Mouse (Mus musculus): ENCODE data around the gene Dmrtc2. TPM values are rescaled to one million over a fixed set of nuclear protein-coding genes. Genes with fewer than 3 reads are reported as not detected.
"Not testable (repeated sequence)": the region's sequence is repeated elsewhere in the genome, so short reads cannot be mapped to it uniquely, and the experiment has no call there.

The Dmrtc2 gene
- total RNA-seq (2021) = not detected

DNA sequence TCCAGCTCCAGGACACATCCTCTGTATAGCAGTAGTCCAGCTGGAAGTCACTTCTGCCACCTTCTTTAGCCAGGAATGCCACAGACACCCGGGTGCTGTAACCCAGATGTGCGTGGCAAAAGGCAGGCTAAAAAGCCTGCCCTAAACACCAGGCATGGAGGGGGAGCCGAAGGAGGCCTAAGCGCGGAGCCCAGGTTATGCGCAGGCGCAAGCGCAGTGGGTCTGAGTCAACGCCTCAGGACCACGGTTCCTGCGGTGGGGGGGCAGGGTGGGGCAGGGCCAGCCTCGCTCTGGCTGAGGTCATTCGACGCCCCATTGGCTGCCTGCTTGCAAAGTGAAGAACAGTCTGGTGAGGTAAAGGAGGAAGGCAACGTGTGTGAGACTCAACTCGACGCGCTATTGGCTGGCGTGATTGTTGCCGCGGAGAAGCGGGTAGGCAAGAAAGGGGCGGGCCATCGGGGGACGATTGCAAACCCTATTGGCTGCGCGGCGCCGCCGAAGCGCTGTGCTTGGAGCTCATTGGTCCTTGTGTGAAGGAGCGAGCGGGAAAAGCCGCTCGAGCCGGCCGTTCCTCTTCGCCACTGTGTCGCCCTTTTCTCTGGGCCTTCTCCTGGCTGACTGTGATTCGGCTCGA lies at the start of gene Dmrtc2, which contains the start of gene Lypd4:
Dmrtc2 (plus strand) TSS at position 526 of the 634 bp plus-strand sequence.
Lypd4 (minus strand) TSS at position 410 of the 634 bp plus-strand sequence.
- intact Hi-C loops (cut with DNase I) = no loop called here
- no peak for DNase-seq (ENCODE audit: low spot score in 2 of 2)

DNA sequence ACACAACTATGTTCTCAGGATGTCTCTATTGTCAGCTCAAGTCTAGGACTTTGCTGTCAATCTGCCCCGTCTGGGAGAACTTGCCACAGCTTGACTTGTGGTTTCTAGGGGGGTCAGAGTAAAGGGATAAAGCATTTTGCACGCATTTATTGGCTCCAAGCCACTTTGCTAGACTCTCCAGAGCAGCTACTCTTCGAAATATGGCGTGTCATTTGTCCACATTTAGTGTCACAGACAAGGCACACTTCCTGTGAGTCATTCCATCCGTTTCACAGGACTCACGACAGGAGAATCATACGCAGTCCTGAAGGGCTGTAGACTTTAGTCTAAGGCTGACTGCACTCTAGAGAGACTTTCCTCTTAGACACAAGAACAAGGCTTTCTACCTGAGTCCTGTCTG lies 45.4 kb upstream of the Dmrtc2 start:
- DNase-seq (ENCODE audit: low spot score in 2 of 2) = no peak
- intact Hi-C loops (cut with DNase I) = no loop called here

- intact Hi-C loops (cut with DNase I) = loop anchor here (5.0 kb wide), 1 partner anchor 50 kb away; the partner anchor contains the start of gene Ceacam10
- no peak for DNase-seq (ENCODE audit: low spot score in 2 of 2)
These were observed 42.7 kb upstream of the Dmrtc2 start for GRCm38 (mm10) chr7:24827181-24827580.

DNA sequence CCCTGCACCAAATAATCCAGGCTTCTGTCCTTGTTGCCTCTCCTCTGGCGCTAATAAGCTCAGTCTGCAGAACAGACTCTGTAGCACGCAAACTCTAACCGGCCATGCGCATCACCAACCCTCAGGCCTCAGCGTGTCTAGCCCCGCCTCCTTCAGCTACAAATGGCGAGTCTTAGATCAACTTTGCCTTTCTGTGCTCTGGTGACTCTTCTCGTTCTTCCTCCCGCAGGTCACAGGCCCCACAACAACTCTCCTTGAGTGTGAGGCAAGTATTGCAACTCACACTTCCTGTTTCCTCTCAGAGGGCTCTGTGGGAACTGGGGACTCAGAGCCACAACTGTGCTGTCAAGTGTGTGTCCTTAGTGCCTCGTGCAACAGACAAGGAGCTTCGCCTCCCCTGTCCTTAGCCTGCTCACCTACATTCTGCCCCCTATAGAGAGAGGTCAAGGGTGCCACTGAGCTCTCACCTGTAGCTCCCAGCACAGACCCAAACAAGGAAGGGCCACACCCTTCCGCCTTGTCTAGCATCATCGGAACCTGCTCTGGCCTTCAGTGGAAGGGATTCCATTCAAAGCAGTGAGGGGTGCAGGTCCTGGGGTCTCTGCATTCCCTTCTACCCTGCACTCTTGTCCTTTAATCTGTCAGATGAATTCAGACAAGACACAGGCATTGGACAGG lies 31.0 kb upstream of the Dmrtc2 start:
- intact Hi-C loops (cut with DNase I) = loop anchor here (5.0 kb wide), 1 partner anchor 738 kb away; no protein-coding TSS in a partner anchor
- not testable (repeated sequence) for DNase-seq (ENCODE audit: low spot score in 2 of 2)

DNA sequence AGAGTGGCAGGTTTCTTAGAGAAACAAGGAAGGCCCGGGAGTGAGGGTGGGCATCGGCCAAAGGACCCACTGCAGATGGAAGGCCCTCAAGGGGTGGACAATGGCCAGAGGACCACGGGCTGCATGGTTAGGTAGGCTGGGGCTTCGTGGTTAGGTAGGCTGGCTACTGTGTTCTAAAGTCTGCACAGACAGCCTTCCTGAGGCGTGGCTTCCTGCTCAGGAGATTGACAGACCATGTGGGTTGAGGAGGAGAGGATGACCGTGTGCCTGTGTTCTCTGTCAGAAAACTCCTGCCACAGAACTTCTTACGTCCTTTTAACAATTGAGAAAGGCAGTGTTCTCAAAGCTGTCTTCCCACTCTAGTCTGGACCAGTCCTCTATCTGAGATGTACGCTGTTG lies 30.4 kb upstream of the Dmrtc2 start:
- intact Hi-C loops (cut with DNase I) = loop anchor here (5.0 kb wide), 1 partner anchor 738 kb away; no protein-coding TSS in a partner anchor
- DNase-seq (ENCODE audit: low spot score in 2 of 2) = no peak

- intact Hi-C loops (cut with DNase I) = no loop called here
- no peak for DNase-seq (ENCODE audit: low spot score in 2 of 2)
These were observed 29.5 kb upstream of the Dmrtc2 start for GRCm38 (mm10) chr7:24840331-24840730.

- DNase-seq (ENCODE audit: low spot score in 2 of 2) = no peak
- intact Hi-C loops (cut with DNase I) = no loop called here
These were observed 28.8 kb upstream of the Dmrtc2 start for GRCm38 (mm10) chr7:24841009-24841408.

- no peak for DNase-seq (ENCODE audit: low spot score in 2 of 2)
- intact Hi-C loops (cut with DNase I) = no loop called here
These were observed 25.7 kb upstream of the Dmrtc2 start for GRCm38 (mm10) chr7:24844144-24844543.

DNA sequence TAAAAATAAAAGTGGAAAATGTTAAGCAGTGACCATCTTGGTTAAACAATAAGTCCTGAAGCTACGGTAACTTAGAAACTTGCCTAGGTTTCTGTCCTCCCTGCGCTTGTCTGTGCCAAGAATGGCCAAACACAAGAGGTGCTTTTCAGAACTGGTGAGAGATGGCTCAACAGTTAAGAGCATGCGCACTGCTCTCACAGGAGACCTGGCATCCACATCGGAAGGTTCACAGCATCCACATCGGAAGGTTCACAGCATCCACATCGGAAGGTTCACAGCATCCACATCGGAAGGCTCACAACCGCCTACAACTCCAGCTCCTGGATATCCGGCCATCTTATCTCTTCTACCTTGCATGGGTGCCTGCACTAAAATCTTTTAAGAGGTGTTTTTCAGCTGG lies 24.7 kb upstream of the Dmrtc2 start:
- no peak for DNase-seq (ENCODE audit: low spot score in 2 of 2)
- intact Hi-C loops (cut with DNase I) = no loop called here

DNA sequence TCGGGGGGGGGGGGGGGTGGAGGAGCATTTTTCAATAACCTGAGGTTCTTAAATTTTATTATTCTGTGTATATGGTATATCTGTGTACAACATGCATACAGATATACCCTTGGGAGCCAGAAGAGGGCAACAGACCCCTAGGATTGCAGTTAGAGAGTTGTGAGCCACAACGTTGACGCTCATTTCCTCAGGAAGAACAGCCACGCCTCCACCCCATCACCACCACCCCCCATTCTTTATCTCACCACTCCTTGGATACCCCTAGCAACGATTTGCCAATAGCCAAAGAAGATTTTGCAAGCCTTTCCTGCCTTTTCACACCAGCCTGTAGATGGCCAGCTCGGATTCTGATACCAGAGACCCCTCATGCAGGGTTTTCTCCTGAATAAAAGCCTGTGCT lies 24.1 kb upstream of the Dmrtc2 start:
- intact Hi-C loops (cut with DNase I) = no loop called here
- no peak for DNase-seq (ENCODE audit: low spot score in 2 of 2)

- intact Hi-C loops (cut with DNase I); DNase-seq (ENCODE audit: low spot score in 2 of 2): not testable (repeated sequence)
These were observed 23.3 kb upstream of the Dmrtc2 start for GRCm38 (mm10) chr7:24846576-24846975.

GRCm38 (mm10) chr7:24850162-24850561 lies 19.7 kb upstream of the Dmrtc2 start:
- DNase-seq (ENCODE audit: low spot score in 2 of 2) = peak; percentile 37 to 49
- intact Hi-C loops (cut with DNase I) = no loop called here

GRCm38 (mm10) chr7:24850899-24851303 lies 19.0 kb upstream of the Dmrtc2 start:
- intact Hi-C loops (cut with DNase I) = no loop called here
- DNase-seq (ENCODE audit: low spot score in 2 of 2) = no peak

DNA sequence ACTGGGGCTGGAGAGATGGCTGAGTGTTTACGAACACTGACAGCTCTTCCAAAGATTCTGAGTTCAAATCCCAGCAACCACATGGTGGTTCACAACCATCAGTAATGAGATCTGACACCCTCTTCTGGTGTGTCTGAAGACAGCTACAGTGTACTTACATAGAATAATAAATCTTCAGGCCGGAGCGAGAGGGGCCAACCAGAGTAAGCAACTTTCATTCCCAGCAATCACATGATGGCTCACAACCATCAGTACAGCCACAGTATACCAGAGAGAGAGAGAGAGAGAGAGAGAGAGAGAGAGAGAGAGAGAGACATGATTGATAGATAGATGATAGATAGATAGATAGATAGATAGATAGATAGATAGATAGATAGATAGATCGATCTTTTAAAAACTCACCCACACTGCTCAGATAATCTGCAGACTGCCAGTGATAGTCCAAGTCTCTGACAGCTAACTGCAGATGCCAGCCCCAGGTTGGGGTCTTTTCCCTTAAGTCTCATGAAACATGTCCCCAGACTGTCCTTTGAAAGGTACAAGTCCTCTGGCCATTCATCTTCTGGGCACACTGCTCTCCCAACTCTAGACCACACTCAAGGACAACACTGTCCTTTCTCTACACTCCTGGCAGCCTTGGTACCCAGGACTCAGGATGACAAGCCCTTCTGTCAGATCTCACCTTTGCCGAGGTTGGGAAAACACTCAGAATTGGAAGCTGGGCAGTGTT lies 18.1 kb upstream of the Dmrtc2 start:
- intact Hi-C loops (cut with DNase I) = no loop called here

DNA sequence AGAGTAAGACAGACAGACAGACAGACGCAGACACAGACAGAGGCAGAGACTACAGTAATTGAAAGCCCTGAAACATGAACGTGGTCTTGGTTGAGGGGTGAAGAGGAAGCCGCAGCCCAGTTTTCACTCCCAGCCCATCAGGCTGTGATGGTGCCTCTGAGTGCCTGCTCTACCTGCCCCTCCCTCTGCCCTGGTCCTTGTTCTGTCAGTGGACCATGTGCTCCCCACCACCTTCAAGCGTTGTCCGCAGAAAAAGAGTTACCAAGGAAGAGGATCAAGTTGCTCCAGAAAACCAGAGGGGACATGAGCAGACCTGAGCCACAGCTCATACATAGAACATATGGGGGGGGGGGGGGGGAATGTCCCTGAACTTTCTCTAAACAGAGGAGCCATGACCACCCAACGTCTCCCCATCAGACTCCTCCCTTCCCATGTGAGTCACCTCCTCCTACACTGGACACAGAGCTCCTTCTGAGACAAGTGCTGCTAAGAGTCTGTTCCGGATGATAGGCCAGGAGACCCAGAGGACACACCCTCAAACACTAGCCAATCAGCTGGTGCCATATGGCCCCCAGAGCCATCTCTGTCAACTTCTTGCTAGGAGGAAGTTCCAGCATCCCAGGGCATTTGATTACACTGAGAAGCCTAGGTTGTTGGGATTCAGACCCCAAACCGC lies 17.2 kb upstream of the Dmrtc2 start:
- intact Hi-C loops (cut with DNase I) = no loop called here
- DNase-seq (ENCODE audit: low spot score in 2 of 2) = no peak

More for the DNA sequence above, 18.1 kb upstream of the Dmrtc2 start:
- no peak for DNase-seq (ENCODE audit: low spot score in 2 of 2)

- intact Hi-C loops (cut with DNase I) = no loop called here
These were observed 16.7 kb upstream of the Dmrtc2 start for GRCm38 (mm10) chr7:24853233-24853563.

DNA sequence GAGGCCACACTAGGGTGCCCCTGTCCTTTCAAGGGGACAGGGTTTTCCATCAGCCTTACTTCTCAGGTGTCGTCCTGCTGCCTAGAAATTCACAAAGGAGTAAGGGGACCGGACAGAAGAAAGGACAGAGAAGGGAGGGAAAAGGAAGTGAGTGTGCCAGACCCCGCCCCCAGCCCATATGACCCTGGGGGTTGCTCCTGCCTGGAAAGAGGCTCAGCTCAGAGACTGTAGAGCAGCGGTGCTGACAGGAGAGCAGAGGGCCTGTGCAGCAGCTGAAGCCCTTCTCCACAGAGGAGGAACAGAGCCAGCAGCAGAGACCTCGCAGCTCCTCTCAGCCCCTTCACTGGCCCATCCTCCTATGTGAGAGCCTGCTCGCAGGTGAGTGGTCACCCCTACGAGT lies 16.2 kb upstream of the Dmrtc2 start:
- intact Hi-C loops (cut with DNase I) = no loop called here
- no peak for DNase-seq (ENCODE audit: low spot score in 2 of 2)

More at GRCm38 (mm10) chr7:24853233-24853563, 16.7 kb upstream of the Dmrtc2 start:
- DNase-seq (ENCODE audit: low spot score in 2 of 2) = no peak

- no peak for DNase-seq (ENCODE audit: low spot score in 2 of 2)
- intact Hi-C loops (cut with DNase I) = no loop called here
These were observed 13.3 kb upstream of the Dmrtc2 start for GRCm38 (mm10) chr7:24856460-24857120.

- intact Hi-C loops (cut with DNase I) = no loop called here
- no peak for DNase-seq (ENCODE audit: low spot score in 2 of 2)
These were observed 10.6 kb upstream of the Dmrtc2 start for GRCm38 (mm10) chr7:24859234-24859633.

Measured in left cerebral cortex, postnatal 36 days (tissue).